Mouse (Mus musculus) T-helper 1 cell (primary cell): ENCODE measurements around the gene BC061212.
"Not testable (repeated sequence)": the region's sequence is repeated elsewhere in the genome, so short reads cannot be mapped to it uniquely, and the experiment has no call there.

Source experiments
- in situ Hi-C: fragments of 300-600 bp; cut with MboI, MseI; formaldehyde crosslinking; loops from one replicate; pipeline ENCODE4 v1.15.1; 2025; ENCODE audit warnings: high pct_unique_total_duplicates

The BC061212 gene

GRCm38 (mm10) chr5:94070445-94070844, at the start of gene BC061212:
Gene BC061212 (minus strand): TSS chr5:94070545.
- in situ Hi-C loops, result loop anchor here (25.0 kb wide), 1 partner anchor 367 kb away; the partner anchor contains the start of gene Gm7682

- in situ Hi-C loops, result not testable (repeated sequence)
Measured at GRCm38 (mm10) chr5:94076085-94076484, 5.7 kb upstream of the BC061212 start, which contains the start of gene Gm6351. Gene Gm6351 (plus strand): TSS chr5:94076385.
